Mouse (Mus musculus) liver, embryonic 14.5 days (tissue): Measurements from ENCODE around the gene Ssbp2.

Experiments
- CTCF ChIP-seq: IDR thresholded peaks from 2 replicates; pipeline ENCODE4 v1.5.1; 2016; ENCODE audit warnings: antibody characterized with exemption, low read depth, control low read depth
- EP300 ChIP-seq: IDR thresholded peaks from 2 replicates; pipeline ENCODE4 v1.6.1; 2016; ENCODE audit warnings: antibody characterized with exemption, low read depth

DNA sequence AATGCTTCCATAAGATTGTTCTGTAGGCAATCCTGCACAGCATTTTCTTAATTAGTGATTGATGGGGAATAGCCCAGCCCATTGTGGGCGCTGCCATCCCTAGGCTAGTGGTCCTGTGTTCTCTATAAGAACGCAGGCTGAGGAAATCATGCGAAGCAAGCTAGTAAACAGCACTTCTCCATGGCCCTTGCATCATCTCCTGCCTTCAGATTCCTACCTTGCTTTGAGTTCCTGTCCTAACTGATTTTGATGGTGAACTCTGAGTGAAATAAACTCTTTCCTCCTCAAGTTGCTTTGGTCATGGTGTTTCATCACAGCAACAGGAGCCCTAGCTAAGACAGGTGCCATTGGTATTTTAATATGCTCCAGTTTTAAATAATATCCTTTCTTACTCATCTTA is 41.7 kb downstream of the Ssbp2 start:
- TF ChIP-seq CTCF: no peak
- no peak for TF ChIP-seq EP300
